Mouse (Mus musculus) neural tube, embryonic 14.5 days (tissue): ENCODE measurements around the gene Ttc28. TPM values are rescaled to one million over a fixed set of nuclear protein-coding genes. Genes with fewer than 3 reads are reported as not detected.
"Not testable (repeated sequence)": the region's sequence is repeated elsewhere in the genome, so short reads cannot be mapped to it uniquely, and the experiment has no call there.

Source experiments
- ATAC-seq: fragments of 200-750 bp; cut with Nextera tagmentation; 2 replicates; pipeline ENCODE4 v1.8.0; 2017; ENCODE audit warnings: low read depth, mild to moderate bottlenecking, moderate TSS enrichment, moderate library complexity
- H3K27ac ChIP-seq: fragments of 300-500 bp; sonication (generic); 2 replicates; pipeline ENCODE4 v1.5.1; 2014; ENCODE audit warnings: low read depth, mild to moderate bottlenecking, control low read depth, low read length, moderate library complexity, mixed read lengths
- H3K27me3 ChIP-seq: fragments of 300-500 bp; sonication (generic); 2 replicates; pipeline ENCODE4 v1.6.1; 2014; ENCODE audit warnings: low read length; ENCODE audit not compliant: control insufficient read depth, insufficient read depth
- H3K36me3 ChIP-seq: fragments of 300-500 bp; sonication (generic); 2 replicates; pipeline ENCODE4 v1.6.1; 2014; ENCODE audit warnings: low read length, mixed read lengths; ENCODE audit not compliant: control insufficient read depth, insufficient read depth
- H3K4me1 ChIP-seq: fragments of 300-500 bp; sonication (generic); 2 replicates; pipeline ENCODE4 v1.6.1; 2014; ENCODE audit warnings: low read length; ENCODE audit not compliant: control insufficient read depth, insufficient read depth
- H3K4me2 ChIP-seq: fragments of 300-500 bp; sonication (generic); 2 replicates; pipeline ENCODE4 v1.6.1; 2014; ENCODE audit warnings: mild to moderate bottlenecking, low read depth, low read length, control low read depth
- H3K4me3 ChIP-seq: fragments of 300-500 bp; sonication (generic); 2 replicates; pipeline ENCODE4 v1.5.1; 2014; ENCODE audit warnings: low read depth, low read length, control low read depth, mixed read lengths
- H3K9ac ChIP-seq: fragments of 300-500 bp; sonication (generic); replicated peaks from 2 replicates; pipeline ENCODE4 v1.6.1; 2014; ENCODE audit warnings: low read depth, mild to moderate bottlenecking, control low read depth, low read length, mixed read lengths
- H3K9me3 ChIP-seq: fragments of 300-500 bp; sonication (generic); 2 replicates; pipeline ENCODE4 v1.6.1; 2016; ENCODE audit warnings: low read length; ENCODE audit not compliant: control insufficient read depth
- WGBS: fragments of 180-500 bp; shearing (Covaris S2); extraction: QIAGEN DNeasy Blood & Tissue Kit; methylation state at CpG from one replicate; pipeline ENCODE4 v1.1.7; 2014; 5-methylcytosine and 5-hydroxymethylcytosine counted together
- polyA plus RNA-seq: library from polyadenylated mRNA; unstranded; fragments of >200 nt; fragmentation: Nextera tagmentation; extraction: Ambion mirVana; gene quantifications from 2 replicates; pipeline ENCODE4 v1.2.1, GENCODE M21; 2014

Gene Ttc28
- polyA plus RNA-seq, 1 experiment from 2014 or later = 37.6 TPM

DNA sequence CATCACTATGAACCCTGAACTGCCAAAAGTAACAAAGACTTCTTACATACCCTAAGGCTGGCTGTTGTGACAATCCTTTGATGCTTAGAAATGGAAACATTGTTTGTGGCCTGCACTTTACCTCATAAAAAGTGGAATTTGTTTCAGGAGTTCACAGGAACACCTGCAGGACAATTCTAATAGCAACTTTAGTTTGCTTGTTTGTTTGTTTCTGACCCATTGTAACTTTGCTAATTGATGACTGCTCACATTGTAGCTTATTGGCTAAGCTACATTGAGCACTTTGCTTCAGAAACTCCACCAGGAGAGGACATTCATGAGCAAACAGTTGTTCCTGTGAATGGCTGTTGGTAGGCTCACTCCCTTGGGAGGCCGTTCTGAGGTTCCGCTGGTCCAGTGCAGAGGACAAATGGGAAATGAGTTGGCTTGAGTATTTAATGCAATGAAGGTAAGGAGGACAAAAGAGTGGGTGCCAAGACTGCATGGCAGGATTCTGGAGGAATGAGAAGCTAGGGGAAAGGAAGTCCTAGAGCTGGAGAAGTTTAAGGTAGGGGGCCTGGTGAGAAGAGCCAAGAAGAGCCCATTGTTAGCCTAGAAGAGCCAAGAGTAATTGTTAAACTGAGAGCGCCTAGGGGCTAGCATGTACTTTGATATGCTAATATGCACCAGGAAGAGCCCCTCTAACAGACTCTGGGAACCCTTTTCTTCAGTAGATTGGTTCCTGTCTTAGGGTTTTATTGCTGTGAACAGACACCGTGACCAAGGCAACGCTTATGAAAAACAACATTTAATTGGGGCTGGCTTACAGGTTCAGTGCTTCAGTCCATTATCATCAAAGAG lies 1.7 kb upstream of the Ttc28 start:
- no peak for ATAC-seq
- Histone ChIP-seq H3K4me1 (peaks cover 8% of the 10 kb centered on the region), H3K36me3 (no peaks in the 10 kb centered on the region), H3K9me3 (no peaks in the 10 kb centered on the region), H3K27me3 (no peaks in the 10 kb centered on the region), H3K9ac (no peak overlapping the region), H3K4me2 (no peak overlapping the region), H3K27ac (no peak overlapping the region), H3K4me3 (no peak overlapping the region)
- 44% methylated on average over 5 of the region's 5 CpGs for WGBS

DNA sequence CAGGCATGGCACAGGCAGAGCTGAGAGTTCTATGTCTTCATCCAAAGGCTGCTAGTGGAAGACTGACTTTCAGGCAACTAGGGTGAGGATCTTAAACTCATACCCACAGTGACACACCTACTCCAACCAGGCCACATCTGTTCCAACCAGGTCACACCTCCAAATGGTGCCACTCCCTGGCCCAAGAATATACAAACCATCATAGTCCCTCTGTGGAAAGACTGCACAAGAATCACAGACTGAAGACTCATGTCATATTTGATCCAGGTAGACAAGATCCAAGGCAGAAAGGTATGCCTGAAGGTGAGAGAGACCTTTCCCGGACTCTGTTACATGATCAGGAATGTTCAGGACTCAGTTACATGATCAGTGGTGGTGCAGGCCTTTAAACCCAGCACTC lies 1.1 kb upstream of the Ttc28 start:
- H3K9me3 ChIP-seq, H3K4me1 ChIP-seq, ATAC-seq, H3K27me3 ChIP-seq, H3K4me3 ChIP-seq, H3K27ac ChIP-seq, H3K9ac ChIP-seq, H3K36me3 ChIP-seq, H3K4me2 ChIP-seq: not testable (repeated sequence)
- 98% methylated on average over 1 of the region's 1 CpGs for WGBS

DNA sequence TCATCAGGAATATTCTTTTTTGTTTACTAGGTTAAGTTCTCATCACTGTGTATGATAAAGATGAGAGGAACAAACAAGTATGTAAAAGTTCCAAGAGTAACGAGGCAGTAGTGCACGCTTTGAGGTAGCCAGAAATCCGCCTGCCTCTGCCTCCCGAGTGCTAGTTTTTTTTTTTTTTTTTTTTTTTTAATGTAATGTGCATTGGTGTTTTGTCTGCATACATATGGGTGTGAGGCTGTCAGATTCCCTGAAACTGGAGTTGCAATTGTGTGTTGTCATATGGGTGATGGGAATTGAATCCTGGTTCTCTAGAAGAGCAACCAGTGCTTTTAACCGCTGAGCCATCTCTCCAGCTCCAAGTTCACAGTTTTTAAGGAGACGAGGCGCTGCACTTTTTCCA lies 561 bp upstream of the Ttc28 start:
- 71% methylated on average over 7 of the region's 7 CpGs for WGBS
- H3K4me3 ChIP-seq = peak overlapping the region; percentile 81
- peaks cover 8% of the 10 kb centered on the region for H3K4me1 ChIP-seq
- 0 out of 2 replicates have a peak, but pooled peaks have one; percentile 3 for ATAC-seq
- peak overlapping the region; percentile 89 for H3K9ac ChIP-seq
- H3K27me3 ChIP-seq = no peaks in the 10 kb centered on the region
- H3K4me2 ChIP-seq = peak overlapping the region; percentile 85
- no peaks in the 10 kb centered on the region for H3K36me3 ChIP-seq
- H3K9me3 ChIP-seq = no peaks in the 10 kb centered on the region
- H3K27ac ChIP-seq = peak overlapping the region; percentile 36

DNA sequence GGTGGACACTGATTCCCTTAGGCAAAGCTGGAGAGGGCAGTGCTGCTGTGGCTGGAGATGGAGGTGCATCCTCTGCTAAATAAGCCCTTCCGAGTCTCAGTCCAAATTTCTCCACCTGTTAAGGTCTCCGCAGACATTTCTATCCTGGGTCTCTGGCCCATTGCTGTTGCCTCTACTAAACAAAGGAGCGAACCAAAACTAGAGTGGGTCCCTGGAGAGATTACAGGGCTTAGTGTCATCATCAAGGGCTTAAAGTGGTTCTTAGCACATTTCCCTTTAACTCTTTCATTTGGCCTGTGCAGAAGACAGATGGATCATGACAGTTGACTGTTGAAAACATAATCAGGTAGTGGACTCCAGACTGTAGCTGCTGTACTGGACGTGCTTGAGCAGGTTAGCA lies 9.0 kb downstream of the Ttc28 start:
- Histone ChIP-seq H3K27ac (no peak overlapping the region), H3K4me1 (no peaks in the 10 kb centered on the region), H3K9me3 (no peaks in the 10 kb centered on the region), H3K27me3 (no peaks in the 10 kb centered on the region), H3K4me2 (no peak overlapping the region), H3K9ac (no peak overlapping the region), H3K36me3 (no peaks in the 10 kb centered on the region; the same call in 1 of the 2 replicates), H3K4me3 (no peak overlapping the region)
- no peak for ATAC-seq
- 85% methylated on average over 4 of the region's 4 CpGs for WGBS

DNA sequence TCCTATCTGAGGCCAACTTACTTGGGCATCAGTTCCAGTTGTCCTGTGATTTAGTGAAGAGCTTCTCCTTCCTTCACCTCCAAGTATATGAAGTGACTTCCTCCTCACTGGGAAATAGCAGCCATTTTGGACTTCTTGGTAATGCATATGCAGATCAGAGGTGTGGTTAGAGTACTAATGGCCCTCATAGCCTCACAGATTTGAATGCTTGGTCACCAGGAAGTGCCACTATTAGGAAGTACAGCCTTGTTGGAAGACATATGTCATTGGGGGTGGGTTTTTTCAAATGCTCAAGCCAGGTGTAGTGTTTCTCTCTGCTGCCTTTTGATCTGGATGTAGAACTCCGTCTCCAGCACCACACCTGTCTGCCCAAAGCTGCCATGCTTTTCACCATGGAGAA lies 10.3 kb downstream of the Ttc28 start:
- Histone ChIP-seq H3K36me3 (no peaks in the 10 kb centered on the region; the same call in 1 of the 2 replicates), H3K27me3 (no peaks in the 10 kb centered on the region), H3K4me2 (no peak overlapping the region), H3K4me1 (no peaks in the 10 kb centered on the region), H3K4me3 (no peak overlapping the region), H3K27ac (no peak overlapping the region), H3K9me3 (no peaks in the 10 kb centered on the region), H3K9ac (no peak overlapping the region)
- 94% methylated on average over 1 of the region's 1 CpGs for WGBS
- no peak for ATAC-seq

DNA sequence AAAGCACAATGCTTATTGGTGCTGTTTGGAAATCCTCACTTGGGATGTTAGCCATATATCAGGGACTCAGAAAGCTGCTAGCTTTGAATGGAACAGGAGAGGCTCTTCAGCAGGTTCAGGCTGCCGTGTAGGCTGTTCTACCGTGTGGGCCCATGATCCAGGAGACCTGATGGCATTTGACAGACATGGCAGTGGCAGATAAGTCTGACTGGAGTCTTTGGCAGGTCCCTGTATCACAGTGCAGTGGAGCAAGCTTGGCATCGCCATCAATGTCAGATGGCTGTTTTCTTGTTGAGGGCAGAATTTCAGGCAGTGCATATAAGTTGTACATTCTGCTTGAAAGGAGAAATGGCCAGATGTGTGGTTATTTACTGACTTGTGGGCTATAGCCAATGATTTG lies 11.0 kb downstream of the Ttc28 start:
- WGBS = 91% methylated on average over 3 of the region's 3 CpGs
- ATAC-seq = no peak
- H3K27me3 ChIP-seq = no peaks in the 10 kb centered on the region
- no peaks in the 10 kb centered on the region for H3K4me1 ChIP-seq
- H3K9me3 ChIP-seq = no peaks in the 10 kb centered on the region
- peaks cover 5% of the 10 kb centered on the region; the same call in 1 of the 2 replicates for H3K36me3 ChIP-seq
- H3K9ac ChIP-seq = no peak overlapping the region
- H3K4me2 ChIP-seq = no peak overlapping the region
- H3K4me3 ChIP-seq = no peak overlapping the region
- H3K27ac ChIP-seq = no peak overlapping the region

DNA sequence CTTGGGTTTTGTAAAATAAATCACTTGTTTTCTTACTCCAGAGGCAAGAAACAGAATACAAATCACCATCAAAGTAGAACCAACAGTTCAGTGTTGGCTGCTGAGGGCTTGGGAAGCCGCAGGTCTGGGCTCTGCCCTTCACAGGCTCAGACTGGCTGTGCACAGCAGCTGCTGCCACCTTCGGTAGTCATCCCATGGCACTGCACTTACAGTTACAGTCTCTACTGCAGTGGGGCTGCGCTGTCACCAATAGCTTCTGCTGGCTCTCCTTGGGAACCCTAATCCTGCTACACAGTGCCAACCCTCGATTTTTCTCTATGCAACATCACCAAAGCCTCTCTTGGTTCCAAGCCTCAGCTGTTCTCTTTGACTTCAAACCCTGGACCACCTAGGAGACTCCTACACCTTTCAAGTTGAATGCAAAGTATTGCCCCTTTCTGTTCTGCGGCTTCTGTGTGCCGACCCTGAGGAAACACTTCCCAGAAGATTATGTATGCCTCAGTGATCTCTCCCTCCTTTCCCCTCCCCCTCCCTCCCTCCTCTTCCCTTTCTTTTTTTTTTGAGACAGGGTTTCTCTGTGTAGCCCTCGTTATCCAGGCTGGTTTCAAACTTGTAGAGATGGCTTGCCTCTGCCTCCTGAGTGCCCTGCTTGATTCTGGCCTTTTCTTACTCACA lies 17.6 kb downstream of the Ttc28 start:
- no peak overlapping the region for H3K4me3 ChIP-seq
- no peak overlapping the region; the same call in 1 of the 2 replicates for H3K27ac ChIP-seq
- no peaks in the 10 kb centered on the region for H3K4me1 ChIP-seq
- peak overlapping the region; percentile 11; the same call in 1 of the 2 replicates for H3K9ac ChIP-seq
- H3K36me3 ChIP-seq = peaks cover 5% of the 10 kb centered on the region; the same call in 1 of the 2 replicates
- no peak overlapping the region for H3K4me2 ChIP-seq
- no peak for ATAC-seq
- 32% methylated on average over 7 of the region's 7 CpGs for WGBS
- H3K9me3 ChIP-seq = no peaks in the 10 kb centered on the region
- no peaks in the 10 kb centered on the region for H3K27me3 ChIP-seq

DNA sequence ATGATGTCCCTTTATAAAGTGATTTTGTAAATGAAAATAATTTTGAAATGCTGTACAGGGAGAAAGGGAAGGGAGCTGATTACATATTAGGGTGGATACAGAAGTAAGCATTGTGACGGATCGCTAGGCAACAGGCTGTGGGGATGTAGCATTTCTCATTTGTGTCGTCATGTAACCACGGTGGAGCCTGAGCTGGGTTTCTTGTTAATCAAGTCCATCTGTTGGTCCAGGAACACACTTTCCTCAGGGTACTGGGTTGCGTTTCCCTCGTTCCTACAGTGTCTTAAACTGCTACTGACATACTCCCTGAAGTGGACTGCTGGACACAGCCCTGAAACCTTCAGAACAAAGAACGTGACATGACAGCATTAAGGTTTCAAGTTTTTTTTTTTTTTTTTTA lies 18.6 kb downstream of the Ttc28 start:
- WGBS = 53% methylated on average over 7 of the region's 7 CpGs
- H3K27me3 ChIP-seq = no peaks in the 10 kb centered on the region
- H3K9ac ChIP-seq = no peak overlapping the region
- no peak overlapping the region for H3K4me3 ChIP-seq
- ATAC-seq = no peak
- no peak overlapping the region for H3K27ac ChIP-seq
- H3K9me3 ChIP-seq = no peaks in the 10 kb centered on the region
- no peaks in the 10 kb centered on the region for H3K4me1 ChIP-seq
- H3K4me2 ChIP-seq = no peak overlapping the region
- H3K36me3 ChIP-seq = peaks cover 5% of the 10 kb centered on the region; the same call in 1 of the 2 replicates

DNA sequence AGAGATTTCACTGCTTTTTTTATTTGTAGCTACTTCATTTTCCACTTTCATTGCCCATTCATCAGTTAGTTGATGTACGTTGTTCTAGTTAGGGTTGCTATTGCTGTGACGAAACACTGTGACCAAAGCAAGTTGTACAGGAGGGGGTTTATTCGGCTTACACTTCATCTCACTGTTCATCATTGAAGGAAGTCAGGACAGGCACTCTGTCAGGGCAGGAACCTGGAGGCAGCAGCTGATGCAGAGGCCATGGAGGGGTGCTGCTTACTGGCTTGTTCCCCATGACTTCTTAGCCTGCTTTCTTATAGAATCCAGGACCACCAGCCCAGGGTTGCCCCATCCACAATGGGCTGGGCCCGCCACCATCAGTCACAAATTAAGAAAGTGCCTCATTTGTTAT lies 19.2 kb downstream of the Ttc28 start:
- Histone ChIP-seq H3K9ac (no peak overlapping the region), H3K9me3 (no peaks in the 10 kb centered on the region), H3K4me3 (no peak overlapping the region), H3K36me3 (peaks cover 5% of the 10 kb centered on the region; the same call in 1 of the 2 replicates), H3K27me3 (no peaks in the 10 kb centered on the region), H3K4me1 (no peaks in the 10 kb centered on the region), H3K27ac (no peak overlapping the region), H3K4me2 (no peak overlapping the region)
- WGBS = 86% methylated on average over 4 of the region's 4 CpGs
- no peak for ATAC-seq
